Mouse (Mus musculus): ENCODE data around the gene Zyx. TPM values are rescaled to one million over a fixed set of nuclear protein-coding genes. Genes with fewer than 3 reads are reported as not detected.

Gene Zyx
- polyA plus RNA-seq, 1 experiment = 467 TPM

DNA sequence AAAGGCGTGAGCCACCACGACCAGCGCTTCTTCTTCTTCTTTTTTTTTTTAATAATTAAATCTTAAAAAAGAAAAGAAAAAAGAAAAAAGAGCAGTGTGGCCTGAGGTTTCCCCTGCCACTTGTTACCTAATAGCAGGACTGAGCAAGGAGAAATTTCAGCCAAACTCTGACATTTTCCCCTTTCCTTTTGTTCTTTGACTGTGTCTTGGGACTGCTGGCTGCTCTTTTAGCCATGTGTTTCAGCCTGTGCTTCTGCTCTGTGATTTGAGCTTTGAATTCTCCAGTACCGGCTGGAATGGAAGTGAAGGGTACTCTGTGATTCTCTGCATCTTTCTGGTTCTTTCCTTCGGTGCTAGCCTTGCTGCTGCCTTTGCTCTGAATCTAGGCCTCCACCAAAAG, 33.9 kb downstream of the Zyx start:
- H3K79me2 ChIP-seq (ENCODE audit: control insufficient read depth, insufficient read depth) = no peaks in the 10 kb centered on the region
- H3ac ChIP-seq (ENCODE audit: control insufficient read depth, insufficient read length) = no peak overlapping the region
- H3K4me3 ChIP-seq = no peak overlapping the region
- no peaks in the 10 kb centered on the region for H3K27me3 ChIP-seq (ENCODE audit: control insufficient read depth, insufficient read depth, insufficient read length)
- TF ChIP-seq USF1 (IDR thresholded peaks at IDR 0.05; ENCODE audit: low read depth) = no peak
- no peak overlapping the region for H3K4me2 ChIP-seq (ENCODE audit: low read depth)
- H3K36me3 ChIP-seq (ENCODE audit: control insufficient read depth, insufficient read depth) = peaks cover 1% of the 10 kb centered on the region

DNA sequence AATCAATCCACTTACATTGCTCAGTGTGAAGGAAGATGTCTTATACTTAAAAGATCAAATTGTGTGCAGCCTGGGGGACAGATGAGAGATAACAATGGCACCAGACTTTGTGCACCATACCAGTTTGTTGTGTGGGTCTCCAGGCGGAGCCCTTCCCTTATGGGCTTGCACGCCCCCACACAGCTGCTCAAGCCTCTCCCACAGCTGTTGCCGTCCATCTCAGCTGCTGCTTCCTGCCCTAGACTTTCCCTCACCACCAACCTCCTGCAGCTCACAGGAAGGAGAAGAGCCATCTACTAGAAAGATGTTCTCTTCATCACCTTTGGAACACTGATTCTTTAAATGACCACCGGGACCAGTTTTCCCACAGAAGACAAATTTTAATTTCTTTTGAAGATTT, 36.2 kb downstream of the Zyx start:
- Histone ChIP-seq H3ac (ENCODE audit: control insufficient read depth, insufficient read length) (no peak overlapping the region), H3K27me3 (ENCODE audit: control insufficient read depth, insufficient read depth, insufficient read length) (no peaks in the 10 kb centered on the region)
- peak; percentile 98 to 100 (median 100) for TF ChIP-seq MYOD1 (IDR thresholded peaks at IDR 0.05; ENCODE audit: control insufficient read depth in 1 of 3, insufficient read length in 2 of 3, low read depth in 2 of 3)
- TF ChIP-seq TCF12 (IDR thresholded peaks at IDR 0.05; ENCODE audit: insufficient read depth, poor library complexity, severe bottlenecking) = peak; percentile 98
- TF ChIP-seq POLR2AphosphoS2 (IDR thresholded peaks at IDR 0.05; ENCODE audit: insufficient read length, low read depth) = peak; percentile 50
- no peak for TF ChIP-seq CEBPB (IDR thresholded peaks at IDR 0.05; ENCODE audit: insufficient read depth, poor library complexity, severe bottlenecking)
- no peak for TF ChIP-seq REST (IDR thresholded peaks at IDR 0.05; ENCODE audit: insufficient read depth, insufficient read length)
- peak; percentile 93 to 100 (median 98) for TF ChIP-seq MYOG (IDR thresholded peaks at IDR 0.05; ENCODE audit: control insufficient read depth in 1 of 3, insufficient read depth in 1 of 3, insufficient read length in 2 of 3, low read depth in 2 of 3)
- peak; percentile 99 for TF ChIP-seq TCF3 (IDR thresholded peaks at IDR 0.05; ENCODE audit: insufficient read length, low read depth)
- no peak for TF ChIP-seq MAX (IDR thresholded peaks at IDR 0.05; ENCODE audit: low read depth)
- TF ChIP-seq USF1 (IDR thresholded peaks at IDR 0.05; ENCODE audit: low read depth) = no peak
- TF ChIP-seq E2F4 (IDR thresholded peaks at IDR 0.05; ENCODE audit: insufficient read depth) = no peak
- no peak for TF ChIP-seq POLR2A (IDR thresholded peaks at IDR 0.05; ENCODE audit: insufficient read length, low read depth)
- no peak for TF ChIP-seq SRF (IDR thresholded peaks at IDR 0.05; ENCODE audit: control insufficient read depth, insufficient read length, low read depth)

DNA sequence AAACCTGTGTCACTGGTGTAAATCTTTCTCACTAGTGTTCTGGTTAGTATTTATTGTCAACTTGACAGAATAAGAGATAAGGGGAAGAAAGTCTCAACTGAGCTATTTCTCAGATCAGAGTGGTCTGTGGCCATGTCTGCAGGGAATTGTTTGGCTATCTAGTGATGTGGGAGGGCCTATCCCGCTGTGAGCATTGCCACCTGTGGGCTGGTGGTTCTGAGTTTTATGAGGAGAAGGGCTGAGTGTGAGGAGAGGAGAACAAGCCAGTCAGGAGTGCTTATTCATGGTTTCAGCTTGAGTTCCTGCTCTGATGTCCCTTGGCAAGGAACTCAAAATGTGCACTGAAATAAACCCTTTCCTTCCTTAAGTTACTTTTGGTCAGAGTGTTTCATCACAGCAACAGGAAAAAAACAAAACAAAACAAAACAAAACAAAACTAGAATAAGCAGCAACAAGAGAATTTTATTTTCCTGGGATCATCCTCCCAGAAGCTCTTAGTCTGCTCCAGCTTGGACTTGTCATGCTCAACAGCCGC, 42.4 kb downstream of the Zyx start:
- no peak overlapping the region for H3K4me3 ChIP-seq
- peak overlapping the region; percentile 56 for H3K4me2 ChIP-seq (ENCODE audit: low read depth)
- TF ChIP-seq MAX (IDR thresholded peaks at IDR 0.05; ENCODE audit: low read depth) = no peak
- no peak for TF ChIP-seq CEBPB (IDR thresholded peaks at IDR 0.05; ENCODE audit: insufficient read depth, poor library complexity, severe bottlenecking)
- no peak for TF ChIP-seq SRF (IDR thresholded peaks at IDR 0.05; ENCODE audit: control insufficient read depth, insufficient read length, low read depth)
- TF ChIP-seq REST (IDR thresholded peaks at IDR 0.05; ENCODE audit: insufficient read depth, insufficient read length) = no peak
- peak in 2 of 3 experiments; percentile 25 to 47 for TF ChIP-seq MYOD1 (IDR thresholded peaks at IDR 0.05; ENCODE audit: control insufficient read depth in 1 of 3, insufficient read length in 2 of 3, low read depth in 2 of 3)
- TF ChIP-seq USF1 (IDR thresholded peaks at IDR 0.05; ENCODE audit: low read depth) = no peak
- no peak for TF ChIP-seq TCF3 (IDR thresholded peaks at IDR 0.05; ENCODE audit: insufficient read length, low read depth)
- TF ChIP-seq TCF12 (IDR thresholded peaks at IDR 0.05; ENCODE audit: insufficient read depth, poor library complexity, severe bottlenecking) = no peak

More for the DNA sequence above, 36.2 kb downstream of the Zyx start:
- Histone ChIP-seq H3K4me2 (ENCODE audit: low read depth) (peak overlapping the region; percentile 52), H3K79me2 (ENCODE audit: control insufficient read depth, insufficient read depth) (no peaks in the 10 kb centered on the region), H3K36me3 (ENCODE audit: control insufficient read depth, insufficient read depth) (no peaks in the 10 kb centered on the region), H3K4me3 (no peak overlapping the region)

DNA sequence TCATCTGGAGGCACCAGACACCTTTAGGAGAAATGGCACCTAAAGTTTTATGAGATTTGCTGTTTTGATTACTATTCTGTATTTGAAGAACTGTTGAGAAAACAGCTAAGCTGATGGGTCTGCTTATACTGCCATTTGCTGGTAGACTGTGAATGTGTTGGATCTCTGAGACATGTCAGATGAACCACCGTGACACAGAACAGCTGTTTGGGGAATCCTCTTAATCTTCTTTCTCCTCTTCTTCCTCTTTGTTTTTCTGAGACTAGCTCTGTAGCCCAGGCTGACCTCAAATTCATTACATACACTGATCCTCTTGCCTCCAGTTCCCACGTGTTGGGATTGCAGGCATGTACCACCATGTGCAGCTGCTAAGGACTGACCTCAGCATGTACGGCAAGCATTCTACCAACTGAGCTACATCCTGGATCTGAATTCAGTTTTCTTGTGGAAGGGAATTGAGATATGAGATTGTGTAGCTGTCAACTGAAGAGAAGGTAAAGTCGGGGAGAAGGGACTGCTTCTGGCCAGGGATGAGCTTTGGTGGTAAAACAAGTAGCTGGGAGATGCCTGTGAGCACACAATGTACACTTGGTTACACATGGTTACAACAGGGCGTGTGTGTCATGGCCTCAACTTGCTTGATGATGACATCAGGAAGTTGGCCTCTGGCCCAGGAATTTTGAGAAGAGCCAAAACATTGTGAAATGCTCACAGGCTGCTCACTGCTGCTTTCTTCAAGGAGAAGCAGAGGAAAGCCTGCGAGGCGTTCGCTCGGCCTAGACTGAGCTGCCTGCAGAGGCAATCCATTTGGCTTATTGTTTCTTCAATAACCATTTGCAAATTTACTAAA, 46.8 kb downstream of the Zyx start:
- Histone ChIP-seq H3K4me2 (ENCODE audit: low read depth) (peak overlapping the region; percentile 66), H3K4me3 (no peak overlapping the region), H3K27me3 (ENCODE audit: control insufficient read depth, insufficient read depth, insufficient read length) (no peaks in the 10 kb centered on the region), H3K36me3 (ENCODE audit: control insufficient read depth, insufficient read depth) (no peaks in the 10 kb centered on the region), H3ac (ENCODE audit: control insufficient read depth, insufficient read length) (no peak overlapping the region), H3K79me2 (ENCODE audit: control insufficient read depth, insufficient read depth) (no peaks in the 10 kb centered on the region)
- no peak for TF ChIP-seq MAX (IDR thresholded peaks at IDR 0.05; ENCODE audit: low read depth)
- TF ChIP-seq TCF3 (IDR thresholded peaks at IDR 0.05; ENCODE audit: insufficient read length, low read depth) = no peak
- TF ChIP-seq USF1 (IDR thresholded peaks at IDR 0.05; ENCODE audit: low read depth) = no peak
- no peak for TF ChIP-seq TCF12 (IDR thresholded peaks at IDR 0.05; ENCODE audit: insufficient read depth, poor library complexity, severe bottlenecking)
- TF ChIP-seq MYOD1 (IDR thresholded peaks at IDR 0.05; ENCODE audit: control insufficient read depth in 1 of 3, insufficient read length in 2 of 3, low read depth in 2 of 3) = peak; percentile 3 to 49 (median 32)
- TF ChIP-seq REST (IDR thresholded peaks at IDR 0.05; ENCODE audit: insufficient read depth, insufficient read length) = no peak
- no peak for TF ChIP-seq SRF (IDR thresholded peaks at IDR 0.05; ENCODE audit: control insufficient read depth, insufficient read length, low read depth)
- peak; percentile 99 for TF ChIP-seq CEBPB (IDR thresholded peaks at IDR 0.05; ENCODE audit: insufficient read depth, poor library complexity, severe bottlenecking)
- peak; percentile 29 for TF ChIP-seq POLR2A (IDR thresholded peaks at IDR 0.05; ENCODE audit: insufficient read length, low read depth)
- TF ChIP-seq E2F4 (IDR thresholded peaks at IDR 0.05; ENCODE audit: insufficient read depth) = no peak
- TF ChIP-seq MYOG (IDR thresholded peaks at IDR 0.05; ENCODE audit: control insufficient read depth in 1 of 3, insufficient read depth in 1 of 3, insufficient read length in 2 of 3, low read depth in 2 of 3) = peak in 2 of 3 experiments; percentile 53 to 63
- peak; percentile 64 for TF ChIP-seq POLR2AphosphoS2 (IDR thresholded peaks at IDR 0.05; ENCODE audit: insufficient read length, low read depth)

More for the DNA sequence above, 42.4 kb downstream of the Zyx start:
- no peaks in the 10 kb centered on the region for H3K79me2 ChIP-seq (ENCODE audit: control insufficient read depth, insufficient read depth)
- no peak overlapping the region for H3ac ChIP-seq (ENCODE audit: control insufficient read depth, insufficient read length)
- H3K27me3 ChIP-seq (ENCODE audit: control insufficient read depth, insufficient read depth, insufficient read length) = no peaks in the 10 kb centered on the region
- H3K36me3 ChIP-seq (ENCODE audit: control insufficient read depth, insufficient read depth) = no peaks in the 10 kb centered on the region
